Mouse (Mus musculus): ENCODE measurements around the gene Tbck.
A peak's percentile ranks its signal among the peaks of the same experiment; 100 is the strongest.

The Tbck gene

GRCm38 (mm10) chr3:132766033-132766726 lies 82.2 kb downstream of the Tbck start:
- DNase-seq (ENCODE audit: low spot score), result peak; percentile 31

DNA sequence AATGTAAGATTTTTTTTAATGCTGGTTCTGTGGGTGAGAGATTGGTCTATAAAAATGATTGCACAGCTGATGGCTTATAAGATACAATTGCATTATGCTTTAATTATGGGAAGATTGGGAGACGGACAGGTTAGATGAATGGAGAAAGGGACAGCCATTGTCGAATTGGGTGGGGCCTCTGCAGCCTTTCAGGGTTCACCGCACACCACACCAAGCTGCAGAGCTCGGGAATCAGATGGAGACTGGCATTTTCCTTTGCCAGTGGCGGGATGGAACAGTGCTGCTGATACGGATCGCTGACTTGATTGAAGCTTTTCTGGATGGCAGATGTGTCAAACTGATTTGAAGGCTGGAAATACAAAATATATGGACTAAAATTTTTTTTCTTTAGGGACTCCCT lies 88.1 kb downstream of the Tbck start:
- DNase-seq (ENCODE audit: low spot score), result no peak

DNA sequence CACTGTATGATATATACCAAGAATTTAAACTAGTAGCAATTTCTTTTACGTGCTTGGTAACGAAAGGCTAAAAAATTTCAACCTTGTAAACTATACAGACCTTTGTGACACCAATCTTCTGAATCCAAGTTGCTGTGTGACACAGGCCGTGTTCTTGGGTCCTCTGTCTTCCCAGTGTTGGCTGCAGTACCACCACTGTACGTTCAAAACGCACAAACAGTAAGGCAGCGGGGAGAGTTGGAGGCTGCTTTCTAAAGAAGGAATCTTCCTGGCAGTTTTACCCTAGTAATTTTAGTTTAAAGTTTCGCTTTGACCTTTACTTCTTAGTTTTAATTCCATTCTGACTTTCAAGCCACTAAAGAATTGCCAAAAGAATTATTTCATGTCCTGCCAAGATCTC lies 92.7 kb downstream of the Tbck start:
- no peak for DNase-seq (ENCODE audit: low spot score)

GRCm38 (mm10) chr3:132781103-132781502 lies 97.2 kb downstream of the Tbck start:
- no peak for DNase-seq (ENCODE audit: low spot score)

- no peak for DNase-seq (ENCODE audit: low spot score)
Measured at GRCm38 (mm10) chr3:132783087-132783486, 99.1 kb downstream of the Tbck start.

DNA sequence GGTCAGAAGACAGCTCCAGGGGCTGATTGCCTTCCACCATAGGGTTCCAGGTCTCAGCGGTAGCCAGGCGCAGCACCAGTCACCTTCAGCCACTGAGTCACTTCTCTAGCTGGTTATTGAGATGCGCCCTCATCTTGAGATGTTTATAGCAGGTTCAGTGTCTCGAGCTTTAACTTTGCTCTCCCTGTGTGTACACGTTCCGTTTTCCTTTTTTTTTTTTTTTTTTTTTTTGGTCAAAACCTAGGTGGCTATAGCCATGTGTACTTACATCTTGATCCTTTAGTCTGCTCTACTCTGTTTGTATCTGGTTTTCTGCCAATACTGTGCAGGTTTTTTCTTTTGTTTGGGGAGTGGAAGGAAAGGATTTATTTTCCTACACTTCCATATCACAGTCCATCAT lies 100.8 kb downstream of the Tbck start:
- no peak for DNase-seq (ENCODE audit: low spot score)

- no peak for DNase-seq (ENCODE audit: low spot score)
Measured at GRCm38 (mm10) chr3:132786690-132787089, 102.7 kb downstream of the Tbck start.

- no peak for DNase-seq (ENCODE audit: low spot score)
Measured at GRCm38 (mm10) chr3:132787775-132788174, 103.8 kb downstream of the Tbck start.

DNA sequence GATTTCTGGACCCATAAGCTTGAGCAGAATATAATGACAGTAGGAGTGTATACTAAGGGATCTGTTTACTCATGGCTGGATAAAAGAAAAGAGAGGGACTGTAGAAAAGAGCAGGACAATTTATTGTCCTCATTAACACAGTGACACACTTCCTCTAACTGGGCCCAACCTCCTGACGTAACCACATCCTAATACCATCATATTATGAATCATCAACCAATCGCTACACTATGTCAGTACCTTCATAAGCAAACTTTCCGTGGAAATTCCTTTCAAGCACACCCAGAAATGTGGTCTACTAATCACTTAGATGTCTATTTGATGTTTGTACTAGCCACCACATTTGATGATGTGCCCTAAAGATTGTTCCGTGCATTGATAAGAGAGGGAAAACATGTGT lies 107.2 kb downstream of the Tbck start:
- no peak for DNase-seq (ENCODE audit: low spot score)

DNA sequence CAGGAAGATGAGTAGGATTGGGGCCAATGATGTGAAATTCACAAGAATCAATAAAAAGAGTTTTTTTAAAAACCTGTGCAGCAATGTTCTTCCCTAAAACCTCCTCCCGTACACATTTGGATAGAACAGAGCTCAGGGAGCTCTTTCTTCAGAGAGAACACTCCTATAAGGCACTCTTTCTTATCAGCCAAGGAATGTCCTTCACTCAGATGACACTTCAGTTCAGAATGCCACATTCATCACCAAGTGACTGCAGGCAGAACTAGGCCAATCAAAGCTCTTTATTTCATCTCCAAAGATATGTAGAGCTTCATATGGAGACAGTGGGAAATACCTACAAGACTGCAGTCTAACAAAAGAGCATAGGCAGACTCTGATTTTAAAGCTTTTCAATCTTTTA lies 116.3 kb downstream of the Tbck start:
- DNase-seq (ENCODE audit: low spot score), result no peak

DNA sequence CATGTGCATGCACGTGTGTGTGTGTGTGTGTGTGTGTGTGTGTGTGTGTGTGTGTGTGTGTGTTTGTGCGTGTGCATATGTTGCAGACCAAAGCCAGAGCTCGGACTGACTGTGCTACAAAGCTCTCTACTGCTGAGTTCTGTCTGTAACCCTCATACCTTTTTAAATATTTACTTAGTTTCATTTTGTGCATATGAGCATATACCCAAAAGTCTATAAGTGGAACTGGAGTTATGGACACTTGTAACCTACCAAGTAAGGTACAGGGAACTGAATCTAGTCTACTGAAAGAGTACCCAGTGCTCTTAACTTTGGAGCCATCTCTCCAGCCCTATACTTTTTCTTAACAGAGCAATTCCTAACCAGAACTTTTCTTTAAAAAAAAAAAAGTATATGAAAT lies 118.0 kb downstream of the Tbck start:
- no peak for DNase-seq (ENCODE audit: low spot score)

DNA sequence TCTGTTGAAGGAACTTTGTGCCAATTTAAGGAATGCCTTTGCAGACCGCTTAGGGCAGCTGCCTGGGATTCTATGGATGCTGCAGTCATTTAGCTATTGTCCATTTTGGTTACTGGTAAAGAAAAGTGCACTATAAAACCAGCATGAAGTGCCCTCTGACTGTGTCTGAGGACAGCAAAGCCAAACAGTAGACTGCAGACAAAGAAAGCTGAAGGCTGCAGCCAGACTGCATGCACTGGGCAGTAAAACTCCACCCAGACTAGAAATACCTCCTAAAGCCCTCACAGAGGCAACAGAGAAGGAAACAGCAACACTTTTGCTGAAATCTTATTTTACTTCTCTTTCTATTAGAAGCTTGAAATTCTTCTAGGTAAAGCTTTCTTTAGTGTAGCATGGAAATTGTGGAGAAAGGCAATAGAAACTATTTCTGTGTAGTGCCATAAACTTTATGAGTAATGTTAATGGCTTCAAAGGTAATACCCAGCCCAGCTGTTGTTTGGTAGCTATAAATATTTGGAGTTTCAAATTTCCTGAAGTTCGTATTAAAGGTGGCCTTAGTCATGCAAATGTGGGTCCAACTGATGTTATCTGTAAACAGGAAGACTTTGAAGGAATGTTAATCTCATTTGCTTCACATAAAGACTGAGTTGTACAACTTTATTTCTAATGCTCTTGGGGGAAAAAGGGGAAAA lies 124.1 kb downstream of the Tbck start:
- DNase-seq (ENCODE audit: low spot score), result no peak

GRCm38 (mm10) chr3:132808951-132809350 lies 125.0 kb downstream of the Tbck start:
- no peak for DNase-seq (ENCODE audit: low spot score)

DNA sequence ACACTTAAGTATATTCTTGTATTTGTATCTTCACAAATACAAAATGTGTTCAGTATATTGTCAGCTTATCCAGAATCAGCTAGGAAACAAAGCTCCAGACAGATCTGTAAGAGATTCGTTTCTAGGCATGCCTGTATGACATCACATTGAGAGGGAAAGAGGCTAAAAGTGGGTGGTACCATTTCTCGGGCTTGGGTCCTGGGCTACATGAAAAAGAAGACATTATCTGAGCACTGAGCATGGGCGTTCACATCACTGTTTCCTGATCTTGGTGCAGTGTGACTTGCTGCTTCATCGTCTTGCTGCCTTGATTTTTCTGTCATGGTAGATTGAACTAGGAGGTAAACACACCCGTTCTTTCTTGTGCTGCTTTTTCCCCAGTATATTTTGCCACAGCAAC lies 127.8 kb downstream of the Tbck start:
- no peak for DNase-seq (ENCODE audit: low spot score)

- no peak for DNase-seq (ENCODE audit: low spot score)
Measured at GRCm38 (mm10) chr3:132812356-132812755, 128.4 kb downstream of the Tbck start.

- no peak for DNase-seq (ENCODE audit: low spot score)
Measured at GRCm38 (mm10) chr3:132813147-132813546, 129.2 kb downstream of the Tbck start.

- no peak for DNase-seq (ENCODE audit: low spot score)
Measured at GRCm38 (mm10) chr3:132813706-132814497, 130.0 kb downstream of the Tbck start.

GRCm38 (mm10) chr3:132814791-132815496 lies 131.0 kb downstream of the Tbck start:
- DNase-seq (ENCODE audit: low spot score), result no peak

DNA sequence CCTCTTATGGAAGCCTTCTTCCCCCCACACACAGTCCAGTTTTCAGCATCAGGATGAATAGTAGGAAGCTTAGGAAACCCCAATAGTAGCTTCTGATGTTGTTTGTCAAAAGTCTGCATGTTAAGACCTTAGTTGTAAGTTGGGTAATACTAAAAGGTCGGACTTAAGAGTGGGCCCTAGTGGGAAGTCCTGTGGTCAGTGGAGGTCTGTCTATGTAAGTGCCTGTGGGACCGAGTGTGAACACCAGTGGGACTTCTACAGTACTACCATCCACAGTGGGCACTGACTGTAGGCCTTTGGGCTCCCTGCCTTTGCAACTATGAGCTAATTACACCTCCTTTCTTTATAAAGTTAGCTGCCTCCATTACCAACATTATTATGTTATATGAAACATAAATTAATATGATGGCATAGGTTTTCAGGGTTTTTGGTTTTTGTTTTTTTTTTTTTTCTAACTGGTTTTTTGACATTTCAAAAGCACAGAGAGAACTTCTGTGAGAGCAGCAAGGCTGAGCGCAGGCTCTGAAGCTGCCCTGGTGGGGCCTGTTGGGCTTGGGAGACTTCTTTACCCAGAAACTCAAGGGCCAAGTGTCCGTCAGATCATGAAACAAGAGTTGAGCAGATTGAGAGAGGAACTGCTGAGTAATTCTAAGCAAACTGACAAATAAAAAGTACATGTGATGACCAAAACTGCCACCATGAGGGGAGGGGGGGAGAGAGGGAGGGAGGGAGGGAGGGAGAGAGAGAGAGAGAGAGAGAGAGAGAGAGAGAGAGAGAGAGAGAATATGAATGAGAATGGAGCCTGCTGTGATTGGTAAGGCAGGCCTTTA lies 131.8 kb downstream of the Tbck start:
- no peak for DNase-seq (ENCODE audit: low spot score)

DNA sequence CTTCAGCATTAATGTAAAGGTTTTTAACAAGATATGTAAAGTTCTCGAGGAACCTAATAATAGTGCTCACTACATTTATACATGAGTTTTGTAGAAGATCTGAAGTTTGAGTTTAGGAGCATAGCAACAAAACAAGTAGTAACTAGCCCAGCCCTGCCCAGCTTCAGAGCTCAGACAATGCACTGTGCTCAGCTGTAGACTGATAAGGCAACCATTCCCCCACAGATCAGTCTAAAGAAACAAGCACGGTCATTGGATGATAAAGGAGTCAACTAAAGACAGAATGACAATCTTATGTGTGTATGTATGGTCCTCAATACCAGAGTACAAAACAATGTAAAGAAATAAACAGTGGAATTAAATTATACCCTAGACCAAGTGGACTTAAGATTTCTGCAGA lies 135.5 kb downstream of the Tbck start:
- no peak for DNase-seq (ENCODE audit: low spot score)

DNA sequence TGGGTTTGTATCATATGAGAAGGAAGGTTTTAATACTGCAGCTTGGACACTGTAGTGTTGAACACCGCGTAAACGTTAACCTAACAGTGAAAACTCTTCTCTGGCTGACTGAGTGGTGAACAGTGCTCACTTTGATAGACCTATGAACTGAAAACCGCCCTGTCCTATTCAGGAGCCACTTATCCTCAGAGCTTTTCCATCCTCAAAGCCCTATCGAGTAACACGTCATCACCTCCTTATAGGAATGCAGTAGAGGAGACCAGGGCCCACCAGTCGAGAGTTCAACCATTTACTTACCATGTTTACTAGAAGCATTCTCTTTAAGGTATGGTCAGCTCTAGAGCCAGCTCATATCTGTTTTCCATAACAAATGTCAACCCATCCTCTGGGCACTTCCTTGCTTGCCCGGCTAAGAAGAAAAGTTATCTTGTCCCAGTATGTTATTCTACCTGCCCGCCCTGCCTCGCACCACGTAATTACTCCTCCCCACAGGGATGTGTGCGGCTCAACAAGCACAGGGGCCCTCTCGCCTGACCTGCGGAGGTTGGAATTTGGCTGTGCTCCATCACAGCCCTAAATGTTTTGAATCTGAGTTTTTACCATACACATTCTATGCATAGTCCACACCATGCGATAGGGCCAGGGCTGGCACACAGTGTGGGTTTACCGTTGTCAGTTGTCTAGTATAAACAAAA lies 147.4 kb downstream of the Tbck start:
- DNase-seq (ENCODE audit: low spot score), result no peak
